Mouse (Mus musculus): Measurements from ENCODE around the gene Cfap97d1. TPM values are rescaled to one million over a fixed set of nuclear protein-coding genes. Genes with fewer than 3 reads are reported as not detected.

The Cfap97d1 gene
- total and polyA plus RNA-seq, 3 experiments: not detected

- DNase-seq (ENCODE audit: low spot score) (no peak), ATAC-seq (ENCODE audit: extremely low read depth, insufficient number of reproducible peaks, low FRiP score, poor library complexity, severe bottlenecking) (no peak)
- TF ChIP-seq POLR2AphosphoS5 (IDR thresholded peaks at IDR 0.05; ENCODE audit: insufficient replicate concordance, low read depth, low read length): no peak
- no peaks in the 10 kb centered on the region for H3K36me3 ChIP-seq (replicated peaks)
- H3K27me3 ChIP-seq (ENCODE audit: insufficient read depth, low read length): peaks cover 30% of the 10 kb centered on the region
- H3K4me3 ChIP-seq (ENCODE audit: low read depth, low read length): no peak overlapping the region
- H3K9me3 ChIP-seq (replicated peaks): no peaks in the 10 kb centered on the region
- H3K4me1 ChIP-seq (ENCODE audit: insufficient read depth, low read depth, low read length): no peaks in the 10 kb centered on the region
Observed at GRCm38 (mm10) chr11:102016136-102016535, 32.1 kb downstream of the Cfap97d1 start.

GRCm38 (mm10) chr11:102019736-102020135 is 35.7 kb downstream of the Cfap97d1 start:
- Histone ChIP-seq H3K36me3 (replicated peaks) (no peaks in the 10 kb centered on the region), H3K4me3 (ENCODE audit: low read depth, low read length) (no peak overlapping the region), H3K27me3 (ENCODE audit: insufficient read depth, low read length) (peaks cover 47% of the 10 kb centered on the region), H3K9me3 (replicated peaks) (no peaks in the 10 kb centered on the region), H3K4me1 (ENCODE audit: insufficient read depth, low read depth, low read length) (no peaks in the 10 kb centered on the region)
- ATAC-seq (ENCODE audit: extremely low read depth, insufficient number of reproducible peaks, low FRiP score, poor library complexity, severe bottlenecking): no peak
- TF ChIP-seq GATA1 (IDR thresholded peaks at IDR 0.05; ENCODE audit: borderline replicate concordance, low read length): no peak
- DNase-seq (ENCODE audit: low spot score): no peak

- no peak overlapping the region for H3K4me3 ChIP-seq (ENCODE audit: low read depth, low read length)
- peaks cover 3% of the 10 kb centered on the region for H3K4me1 ChIP-seq (ENCODE audit: insufficient read depth, low read depth, low read length)
- H3K9me3 ChIP-seq (replicated peaks): no peaks in the 10 kb centered on the region
- DNase-seq (ENCODE audit: low spot score) (no peak), ATAC-seq (ENCODE audit: extremely low read depth, insufficient number of reproducible peaks, low FRiP score, poor library complexity, severe bottlenecking) (no peak)
- H3K36me3 ChIP-seq (replicated peaks): no peaks in the 10 kb centered on the region
- H3K27me3 ChIP-seq (ENCODE audit: insufficient read depth, low read length): peaks cover 56% of the 10 kb centered on the region
- TF ChIP-seq GATA2 (IDR thresholded peaks at IDR 0.05; ENCODE audit: borderline replicate concordance, low read depth, low read length) (no peak), TAL1 (conservative IDR thresholded peaks at IDR 0.05; ENCODE audit: low read depth, low read length) (no peak), GATA1 (IDR thresholded peaks at IDR 0.05; ENCODE audit: borderline replicate concordance, low read length) (no peak), POLR2AphosphoS5 (IDR thresholded peaks at IDR 0.05; ENCODE audit: insufficient replicate concordance, low read depth, low read length) (no peak), CTCF (IDR thresholded peaks at IDR 0.05; ENCODE audit: low read depth, low read length) (no peak)
Observed at GRCm38 (mm10) chr11:102021196-102021595, 37.1 kb downstream of the Cfap97d1 start.

- Histone ChIP-seq H3K4me3 (ENCODE audit: low read depth, low read length) (no peak overlapping the region), H3K36me3 (replicated peaks) (no peaks in the 10 kb centered on the region), H3K27me3 (ENCODE audit: insufficient read depth, low read length) (peaks cover 65% of the 10 kb centered on the region), H3K9me3 (replicated peaks) (no peaks in the 10 kb centered on the region), H3K4me1 (ENCODE audit: insufficient read depth, low read depth, low read length) (peaks cover 20% of the 10 kb centered on the region)
- ATAC-seq (ENCODE audit: extremely low read depth, insufficient number of reproducible peaks, low FRiP score, poor library complexity, severe bottlenecking): no peak
- no peak for TF ChIP-seq GATA1 (IDR thresholded peaks at IDR 0.05; ENCODE audit: borderline replicate concordance, low read length)
- TF ChIP-seq CTCF (IDR thresholded peaks at IDR 0.05; ENCODE audit: low read depth, low read length): no peak
- TF ChIP-seq TAL1 (conservative IDR thresholded peaks at IDR 0.05; ENCODE audit: low read depth, low read length): no peak
- DNase-seq (ENCODE audit: low spot score): no peak
Observed at GRCm38 (mm10) chr11:102023406-102023805, 39.3 kb downstream of the Cfap97d1 start.

- TF ChIP-seq GATA2 (IDR thresholded peaks at IDR 0.05; ENCODE audit: borderline replicate concordance, low read depth, low read length) (no peak), GATA1 (IDR thresholded peaks at IDR 0.05; ENCODE audit: borderline replicate concordance, low read length) (no peak), CTCF (IDR thresholded peaks at IDR 0.05; ENCODE audit: low read depth, low read length) (no peak), POLR2AphosphoS5 (IDR thresholded peaks at IDR 0.05; ENCODE audit: insufficient replicate concordance, low read depth, low read length) (no peak), TAL1 (conservative IDR thresholded peaks at IDR 0.05; ENCODE audit: low read depth, low read length) (no peak)
- no peak for ATAC-seq (ENCODE audit: extremely low read depth, insufficient number of reproducible peaks, low FRiP score, poor library complexity, severe bottlenecking)
- Histone ChIP-seq H3K36me3 (replicated peaks) (no peaks in the 10 kb centered on the region), H3K4me1 (ENCODE audit: insufficient read depth, low read depth, low read length) (peaks cover 24% of the 10 kb centered on the region), H3K4me3 (ENCODE audit: low read depth, low read length) (no peak overlapping the region), H3K9me3 (replicated peaks) (no peaks in the 10 kb centered on the region), H3K27me3 (ENCODE audit: insufficient read depth, low read length) (peaks cover 61% of the 10 kb centered on the region)
- DNase-seq (ENCODE audit: low spot score): no peak
Observed at GRCm38 (mm10) chr11:102024084-102024758, 40.1 kb downstream of the Cfap97d1 start.

- H3K27me3 ChIP-seq (ENCODE audit: insufficient read depth, low read length): peaks cover 58% of the 10 kb centered on the region
- no peaks in the 10 kb centered on the region for H3K9me3 ChIP-seq (replicated peaks)
- peaks cover 28% of the 10 kb centered on the region for H3K4me1 ChIP-seq (ENCODE audit: insufficient read depth, low read depth, low read length)
- no peaks in the 10 kb centered on the region for H3K36me3 ChIP-seq (replicated peaks)
- TF ChIP-seq POLR2AphosphoS5 (IDR thresholded peaks at IDR 0.05; ENCODE audit: insufficient replicate concordance, low read depth, low read length) (no peak), TAL1 (conservative IDR thresholded peaks at IDR 0.05; ENCODE audit: low read depth, low read length) (no peak), CTCF (IDR thresholded peaks at IDR 0.05; ENCODE audit: low read depth, low read length) (no peak), GATA1 (IDR thresholded peaks at IDR 0.05; ENCODE audit: borderline replicate concordance, low read length) (no peak), GATA2 (IDR thresholded peaks at IDR 0.05; ENCODE audit: borderline replicate concordance, low read depth, low read length) (no peak)
- DNase-seq (ENCODE audit: low spot score): no peak
- ATAC-seq (ENCODE audit: extremely low read depth, insufficient number of reproducible peaks, low FRiP score, poor library complexity, severe bottlenecking): no peak
- H3K4me3 ChIP-seq (ENCODE audit: low read depth, low read length): no peak overlapping the region
Observed at GRCm38 (mm10) chr11:102024875-102025274, 40.8 kb downstream of the Cfap97d1 start.

- Histone ChIP-seq H3K4me3 (ENCODE audit: low read depth, low read length) (no peak overlapping the region), H3K27me3 (ENCODE audit: insufficient read depth, low read length) (peaks cover 54% of the 10 kb centered on the region), H3K4me1 (ENCODE audit: insufficient read depth, low read depth, low read length) (peaks cover 32% of the 10 kb centered on the region), H3K36me3 (replicated peaks) (no peaks in the 10 kb centered on the region), H3K9me3 (replicated peaks) (no peaks in the 10 kb centered on the region)
- TF ChIP-seq CTCF (IDR thresholded peaks at IDR 0.05; ENCODE audit: low read depth, low read length): no peak
- TF ChIP-seq TAL1 (conservative IDR thresholded peaks at IDR 0.05; ENCODE audit: low read depth, low read length): no peak
- TF ChIP-seq POLR2AphosphoS5 (IDR thresholded peaks at IDR 0.05; ENCODE audit: insufficient replicate concordance, low read depth, low read length): no peak
- TF ChIP-seq GATA2 (IDR thresholded peaks at IDR 0.05; ENCODE audit: borderline replicate concordance, low read depth, low read length): no peak
- no peak for DNase-seq (ENCODE audit: low spot score)
- ATAC-seq (ENCODE audit: extremely low read depth, insufficient number of reproducible peaks, low FRiP score, poor library complexity, severe bottlenecking): no peak
Observed at GRCm38 (mm10) chr11:102025354-102025753, 41.3 kb downstream of the Cfap97d1 start.
